In the genomic region with DNA sequence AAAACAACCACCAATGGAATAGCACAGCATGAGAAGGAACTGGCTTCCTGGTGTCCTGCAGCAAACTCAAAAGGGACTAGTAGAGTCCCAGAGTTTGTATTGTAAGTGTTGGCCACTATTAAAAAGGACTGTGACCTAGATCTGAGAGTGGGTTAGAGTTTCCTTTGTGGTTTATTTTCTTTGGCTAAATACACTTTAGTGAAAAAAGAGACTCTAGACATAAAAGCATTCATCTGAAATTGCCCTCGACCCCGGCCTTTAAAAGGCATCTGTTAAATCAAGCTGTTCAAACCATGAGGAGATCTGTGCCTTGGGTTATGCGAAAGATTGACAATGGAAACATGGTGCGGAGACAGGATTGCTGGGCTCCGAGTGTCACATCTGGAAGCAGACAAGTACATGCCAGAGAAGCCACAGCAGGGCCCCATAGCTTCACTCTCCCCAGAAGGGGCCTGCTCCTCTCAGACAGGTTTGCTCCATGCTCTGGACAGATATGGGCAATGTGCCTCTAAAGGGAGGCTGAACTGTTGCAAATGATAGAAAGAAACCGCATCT, we compare ENCODE assay signal across 18 mouse cellular contexts.
DNase-seq lines count a peak whose midpoint lies in the region; ATAC-seq lines count a peak whose summit lies in the region.
"Had no signal": no experiment of that assay in that cellular context is flagged by ENCODE, and none has a peak within 500 bp of the region (broad histone marks: within the 10 kb centered on the region; RNA-seq: fewer than 3 reads in every experiment).

No protein-coding gene starts in this region.

- H3K9ac ChIP-seq in midbrain, embryonic 16.5 days (ENCODE audit: low read depth, low read length) = no peak overlapping the region
- H3K9ac ChIP-seq: forebrain, postnatal 0 days; heart, embryonic 15.5 days; limb, embryonic 12.5 days; liver, embryonic 15.5 days; neural tube, embryonic 13.5 days had no signal

- peaks cover 55% of the 10 kb centered on the region for H3K36me3 ChIP-seq in midbrain, embryonic 10.5 days
- H3K36me3 ChIP-seq in midbrain, embryonic 16.5 days (ENCODE audit: control insufficient read depth, insufficient read depth, low read length) = peaks cover 2% of the 10 kb centered on the region; the same call in 1 of the 2 replicates
- H3K36me3 ChIP-seq: G1E; liver, embryonic 15.5 days; neural tube, embryonic 13.5 days had no signal

- WGBS in midbrain, embryonic 10.5 days = 73% methylated on average over 6 of the region's 6 CpGs
- WGBS in midbrain, embryonic 16.5 days = 60% methylated on average over 6 of the region's 6 CpGs

- no peak overlapping the region for H3K4me2 ChIP-seq in midbrain, embryonic 16.5 days (ENCODE audit: low read length)
- H3K4me2 ChIP-seq: heart, embryonic 15.5 days; limb, embryonic 12.5 days; liver, embryonic 15.5 days; neural tube, embryonic 13.5 days had no signal

- no peak overlapping the region for H3K27ac ChIP-seq in midbrain, embryonic 10.5 days (replicated peaks)
- no peak overlapping the region for H3K27ac ChIP-seq in midbrain, embryonic 16.5 days (ENCODE audit: low read length)
- H3K27ac ChIP-seq: heart, embryonic 15.5 days; limb, embryonic 12.5 days; liver, embryonic 15.5 days; neural tube, embryonic 13.5 days had no signal

- H3K4me1 ChIP-seq in midbrain, embryonic 10.5 days = peaks cover 8% of the 10 kb centered on the region; the same call in 1 of the 2 replicates
- no peaks in the 10 kb centered on the region for H3K4me1 ChIP-seq in midbrain, embryonic 16.5 days (ENCODE audit: control insufficient read depth, insufficient read depth, low read length)
- H3K4me1 ChIP-seq: heart, embryonic 15.5 days; limb, embryonic 12.5 days; liver, embryonic 15.5 days had no signal

- H3K4me3 ChIP-seq in midbrain, embryonic 10.5 days = no peak overlapping the region
- H3K4me3 ChIP-seq in midbrain, embryonic 16.5 days (ENCODE audit: low read depth, low read length) = no peak overlapping the region
- H3K4me3 ChIP-seq: heart, embryonic 15.5 days; limb, embryonic 12.5 days; liver, embryonic 15.5 days; neural tube, embryonic 13.5 days had no signal

- H3K9me3 ChIP-seq in midbrain, embryonic 10.5 days (replicated peaks) = no peaks in the 10 kb centered on the region
- H3K9me3 ChIP-seq in midbrain, embryonic 16.5 days (replicated peaks; ENCODE audit: control insufficient read depth, low read length, poor library complexity, severe bottlenecking) = no peaks in the 10 kb centered on the region
- H3K9me3 ChIP-seq: G1E; heart, embryonic 15.5 days; limb, embryonic 12.5 days; liver, embryonic 15.5 days; neural tube, embryonic 13.5 days had no signal

- H3K27me3 ChIP-seq in midbrain, embryonic 10.5 days (ENCODE audit: low read depth, poor library complexity, severe bottlenecking) = no peaks in the 10 kb centered on the region
- no peaks in the 10 kb centered on the region for H3K27me3 ChIP-seq in midbrain, embryonic 16.5 days (ENCODE audit: control insufficient read depth, insufficient read depth, low read depth, low read length)
- H3K27me3 ChIP-seq: heart, embryonic 15.5 days; limb, embryonic 12.5 days; liver, embryonic 15.5 days; neural tube, embryonic 13.5 days had no signal

- DNase-seq in heart, adult 11 months = peak; percentile 78
- no peak for DNase-seq in heart, adult 8-10 months (ENCODE audit: low spot score)
- peak; percentile 15 for DNase-seq in midbrain, embryonic 10.5 days (ENCODE audit: low spot score)
- peak; percentile 41 for DNase-seq in embryo, embryonic 11 days
- DNase-seq in mesoderm, embryonic 11.5 days (ENCODE audit: low read depth, low spot score) = peak; percentile 41
- DNase-seq in gastrocnemius, adult 18-20 months (ENCODE audit: low spot score) = no peak
- DNase-seq: cerebellum, postnatal 25 days; forebrain, postnatal 0 days; heart, adult 18-20 months; right cerebral cortex, postnatal 14 days had no signal

- ATAC-seq in midbrain, embryonic 16.5 days = no peak
- ATAC-seq: CD4-positive, CD25-positive, alpha-beta regulatory T cell, adult 4 months; forebrain, postnatal 0 days; lung, postnatal 0 days had no signal

Comparison
In these comparisons a context has a peak if more than half of its experiments do, and no peak if none do; other contexts are left out.
1. DNase-seq: peak in heart, adult 11 months (single experiment), midbrain, embryonic 10.5 days (single experiment), embryo, embryonic 11 days (single experiment) and mesoderm, embryonic 11.5 days (single experiment); none in heart, adult 8-10 months (single experiment) and gastrocnemius, adult 18-20 months (single experiment).